Mouse (Mus musculus) layer of hippocampus, postnatal 36 days (tissue): ENCODE results near the gene Ispd. TPM values are rescaled to one million over a fixed set of nuclear protein-coding genes. Genes with fewer than 3 reads are reported as not detected.

ENCODE experiments used
- DNase-seq, 2 experiments: peaks; one replicate each; pipeline ENCODE4 v3.0.0; 2022
- total RNA-seq, 2 experiments: library from RNA; stranded (reverse); gene quantifications; 2 replicates each; pipeline ENCODE4 v1.2.3; 2021

The Ispd gene
- total RNA-seq, 2 experiments from 2014 or later: 14.0 to 15.5 TPM

GRCm38 (mm10) chr12:36713866-36714662 is 332.8 kb downstream of the Ispd start:
- DNase-seq: peak in 1 of 2 experiments; percentile 8

DNA sequence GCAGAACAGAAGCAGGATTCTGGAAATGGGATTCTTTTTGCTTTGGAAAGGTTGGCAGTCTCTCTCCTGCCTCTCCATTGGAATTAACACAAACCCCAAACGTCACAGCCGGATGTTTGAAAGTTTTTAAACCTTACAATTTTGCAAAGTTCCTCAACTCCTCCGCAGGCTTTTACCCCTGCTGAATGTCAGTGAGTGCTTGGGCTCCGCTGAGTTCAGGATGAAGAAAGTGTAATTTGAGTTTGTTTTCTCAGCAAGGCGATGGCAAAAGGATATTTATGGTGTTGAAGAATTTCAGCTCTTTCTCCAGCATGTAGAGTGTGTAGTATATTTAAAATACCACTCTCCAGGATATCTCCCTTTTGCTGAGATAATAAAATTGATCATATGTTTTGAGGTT is 336.3 kb downstream of the Ispd start:
- no peak for DNase-seq

DNA sequence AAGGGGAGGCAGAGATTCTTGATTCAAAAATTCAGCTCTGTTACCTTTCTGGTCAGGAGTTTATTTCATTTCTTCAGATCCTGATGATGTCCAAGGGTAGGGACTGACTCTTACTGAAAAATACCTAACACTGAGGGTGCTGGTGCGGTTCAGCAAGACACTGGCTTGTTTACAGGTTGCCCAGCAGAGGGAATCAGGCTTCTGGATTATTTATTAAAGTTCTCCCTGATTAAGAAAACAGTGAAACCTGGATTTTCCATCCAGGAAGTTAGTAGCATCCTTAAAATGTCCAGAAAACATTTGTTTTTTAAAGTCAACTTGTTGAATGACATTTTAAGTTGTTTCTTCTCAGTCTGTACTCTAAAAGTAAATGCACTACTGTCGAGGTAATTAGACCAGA is 337.2 kb downstream of the Ispd start:
- DNase-seq: no peak

DNA sequence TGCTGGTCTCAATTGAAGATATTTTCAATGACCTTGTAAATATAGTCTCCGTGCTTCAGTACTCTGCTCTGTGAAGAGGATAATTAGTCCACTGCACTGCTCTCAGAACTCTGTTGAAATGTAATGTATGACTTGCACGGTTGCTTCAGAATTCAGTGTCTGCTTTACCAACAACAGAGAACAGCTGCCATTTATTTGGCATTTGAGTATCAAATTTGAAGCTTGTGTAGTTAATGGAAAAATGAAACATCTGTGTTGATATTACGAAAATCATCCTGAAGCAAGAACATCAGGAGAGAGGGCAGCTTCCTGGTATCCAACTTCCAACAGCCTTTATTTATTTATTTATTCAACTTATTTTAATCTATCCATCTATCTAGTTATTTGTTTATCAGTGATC is 337.8 kb downstream of the Ispd start:
- DNase-seq: no peak

DNA sequence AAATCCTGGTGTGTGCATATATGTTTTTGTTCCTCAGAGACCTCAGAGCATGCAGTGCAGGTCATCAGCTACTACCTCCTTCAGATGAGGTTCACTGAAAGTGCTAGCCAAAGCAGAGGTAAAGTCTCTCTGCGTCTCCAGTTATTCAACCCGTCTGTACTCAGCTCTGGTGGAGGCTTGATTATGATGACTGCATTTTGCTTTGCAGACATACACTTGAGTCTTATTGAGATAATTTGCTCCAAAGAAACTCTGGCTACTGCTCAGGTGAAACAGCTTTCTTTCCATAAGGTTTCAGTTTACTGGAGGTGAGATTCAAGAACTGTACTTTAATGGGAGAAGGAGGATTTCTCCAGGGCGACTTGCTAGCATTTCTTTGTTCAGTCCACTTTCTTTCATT is 339.5 kb downstream of the Ispd start:
- DNase-seq: no peak

DNA sequence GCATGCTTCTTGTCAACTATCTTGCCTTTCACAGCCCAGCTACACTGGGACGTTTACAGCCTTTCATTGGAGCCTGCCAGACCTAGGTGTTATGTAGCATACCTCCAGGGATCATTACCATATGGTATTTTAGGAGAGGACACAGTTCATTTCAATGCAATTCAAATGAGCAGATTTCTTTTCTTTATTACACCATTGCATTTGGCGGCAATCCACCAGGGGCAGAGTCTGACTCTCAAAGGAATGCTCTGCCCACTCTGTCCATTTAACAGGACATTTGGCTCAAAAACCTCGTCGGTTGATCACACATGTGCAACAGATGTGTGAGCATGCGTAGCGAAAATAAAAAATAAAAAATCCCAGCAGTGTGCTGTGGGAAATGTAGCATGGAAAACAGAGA is 340.0 kb downstream of the Ispd start:
- no peak for DNase-seq

DNA sequence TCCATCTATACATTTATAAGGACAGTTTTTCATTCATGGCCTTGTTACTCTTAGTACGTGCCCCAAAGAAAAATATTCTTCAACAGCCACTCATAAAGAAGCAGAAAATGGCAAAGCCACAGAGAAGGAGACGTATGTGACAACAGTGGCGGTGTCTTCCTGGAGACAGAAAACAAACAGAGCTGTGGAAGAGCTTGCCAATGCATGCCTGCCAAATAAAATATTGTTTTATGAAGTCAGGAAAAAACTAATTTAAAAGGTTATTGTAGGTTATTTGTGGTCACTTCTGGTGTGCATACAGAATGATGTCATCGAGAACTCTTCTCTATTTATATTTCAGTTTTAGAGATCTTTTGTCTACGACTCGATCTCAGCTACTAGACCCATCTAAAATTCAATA is 341.5 kb downstream of the Ispd start:
- DNase-seq: no peak

GRCm38 (mm10) chr12:36723302-36723701 is 342.1 kb downstream of the Ispd start:
- no peak for DNase-seq

GRCm38 (mm10) chr12:36724297-36724696 is 343.0 kb downstream of the Ispd start:
- DNase-seq: no peak

DNA sequence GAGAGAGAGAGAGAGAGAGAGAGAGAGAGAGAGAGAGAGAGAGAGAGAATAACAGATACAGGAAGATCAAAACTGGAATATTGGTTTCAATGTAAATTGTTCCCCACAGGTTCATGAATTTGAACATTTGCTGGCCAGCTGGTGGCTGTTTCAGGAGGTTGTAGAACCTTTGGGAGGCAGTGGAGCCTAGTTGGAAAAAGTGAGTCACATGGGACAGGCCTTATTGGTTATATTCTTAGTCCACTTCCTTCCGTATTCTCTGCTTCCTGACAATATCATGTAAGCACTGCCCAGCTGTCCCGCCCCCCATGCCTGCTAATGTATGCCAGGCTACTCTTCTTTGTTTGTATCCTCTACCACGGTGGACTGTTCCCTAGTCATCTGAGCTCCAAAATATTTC is 344.0 kb downstream of the Ispd start:
- no peak for DNase-seq

DNA sequence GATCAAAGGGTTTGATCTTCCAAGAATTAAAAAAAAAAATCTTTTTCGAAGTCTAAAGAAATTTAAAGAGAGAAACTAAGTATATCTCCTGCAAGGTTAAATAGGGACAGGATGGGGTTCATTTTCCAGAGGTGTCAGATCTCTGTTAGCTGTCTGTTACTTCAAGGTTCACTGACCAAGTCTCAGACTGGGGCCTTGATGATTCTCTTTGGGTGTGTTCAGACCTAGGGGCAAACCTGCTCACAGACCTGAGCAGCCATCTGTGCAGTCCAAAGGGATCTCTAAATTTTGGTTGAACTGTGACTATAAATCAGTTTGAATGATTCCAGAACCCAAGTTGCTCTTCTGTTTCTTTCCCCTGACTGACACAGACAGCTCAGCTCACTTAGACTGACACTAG is 344.8 kb downstream of the Ispd start:
- DNase-seq: no peak

DNA sequence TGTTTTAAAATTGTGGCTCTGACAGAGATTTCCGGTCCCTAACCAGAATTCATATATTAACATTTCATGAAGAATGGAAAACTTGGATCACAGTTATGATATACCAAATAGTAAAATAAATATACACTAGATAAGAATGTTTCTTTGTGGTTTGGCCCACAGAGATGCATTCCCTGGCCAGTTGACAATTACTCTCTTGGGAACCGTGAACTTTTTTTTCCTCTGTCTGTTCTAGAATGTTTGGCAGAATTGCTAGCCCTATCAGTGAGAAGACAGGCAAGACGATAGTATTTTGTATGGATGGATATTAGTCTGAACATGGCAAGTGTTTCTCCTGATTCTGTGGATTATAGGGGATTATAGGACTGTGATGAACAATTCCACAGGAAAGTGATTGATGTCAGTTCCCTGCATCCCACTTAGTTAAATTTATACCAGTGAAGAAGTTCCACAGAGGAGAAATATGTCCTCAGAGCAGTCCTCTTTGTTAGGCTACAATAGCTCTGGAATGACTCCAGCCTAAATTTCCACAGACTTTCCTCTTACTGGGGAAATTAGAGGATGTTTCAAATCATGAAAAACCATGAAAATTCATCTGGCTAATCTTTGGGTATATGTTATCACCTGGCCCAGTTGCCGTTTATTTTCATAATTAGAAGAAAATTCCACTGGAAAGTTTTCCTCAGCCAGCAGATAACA is 352.6 kb downstream of the Ispd start:
- no peak for DNase-seq

Other genes with a start within 250 kb of the Ispd start
- 10 to 100 TPM; 53.4 to 54.0 TPM for gene Ankmy2, start 224.3 kb upstream of the Ispd start, total RNA-seq
- 10 to 100 TPM; 57.7 to 58.8 TPM for gene Bzw2, start 223.4 kb upstream of the Ispd start, total RNA-seq
- gene Lrrc72, start 128.1 kb upstream of the Ispd start, total RNA-seq: not detected
- 1 to 10 TPM; 2.6 to 5.1 TPM for gene Sostdc1, start 67.3 kb upstream of the Ispd start, total RNA-seq
- 1 to 10 TPM; 1.5 to 1.8 TPM for gene D630036H23Rik, start 731 bp downstream of the Ispd start, total RNA-seq